Mouse (Mus musculus): ENCODE data around the gene Hist1h2ab. TPM values are rescaled to one million over a fixed set of nuclear protein-coding genes. Genes with fewer than 3 reads are reported as not detected.
A peak's percentile ranks its signal among the peaks of the same experiment; 100 is the strongest.
"Not testable (repeated sequence)": the region's sequence is repeated elsewhere in the genome, so short reads cannot be mapped to it uniquely, and the experiment has no call there.

The Hist1h2ab gene
- 44.4 and 45.3 TPM in 2 replicates for polyA plus RNA-seq (2016; fragmentation: Nextera tagmentation; extraction: Ambion mirVana)

GRCm38 (mm10) chr13:23750839-23751477 is at the start of gene Hist1h2ab:
Gene Hist1h2ab, plus strand, starts transcription at chr13:23751126.
- peak within 1 kb of the TSS; percentile 97 for H3K27ac ChIP-seq (replicated peaks)
- H3K27me3 ChIP-seq (ENCODE audit: low read depth, poor library complexity, severe bottlenecking); H3K9me3 ChIP-seq (replicated peaks); H3K36me3 ChIP-seq: not testable (repeated sequence)
- peak within 1 kb of the TSS; percentile 54 for H3K4me3 ChIP-seq
- 1% methylated on average over 35 of the region's 47 CpGs for WGBS
- H3K4me1 ChIP-seq = peaks cover 29% of the 10 kb centered on the region
- DNase-seq (ENCODE audit: low spot score) = peak; percentile 81

GRCm38 (mm10) chr13:23702220-23702619 is 48.7 kb upstream of the Hist1h2ab start:
- no peaks in the 10 kb centered on the region for H3K9me3 ChIP-seq (replicated peaks)
- DNase-seq (ENCODE audit: low spot score) = no peak

GRCm38 (mm10) chr13:23702801-23703200 is 48.1 kb upstream of the Hist1h2ab start:
- WGBS = 87% methylated on average over 2 of the region's 2 CpGs
- H3K4me3 ChIP-seq; H3K9me3 ChIP-seq (replicated peaks); H3K27me3 ChIP-seq (ENCODE audit: low read depth, poor library complexity, severe bottlenecking); H3K27ac ChIP-seq (replicated peaks); H3K36me3 ChIP-seq; DNase-seq (ENCODE audit: low spot score): not testable (repeated sequence)
- H3K4me1 ChIP-seq = peaks cover 16% of the 10 kb centered on the region

More at GRCm38 (mm10) chr13:23702220-23702619, 48.7 kb upstream of the Hist1h2ab start:
- Histone ChIP-seq H3K27ac (replicated peaks) (no peak overlapping the region), H3K4me1 (peaks cover 21% of the 10 kb centered on the region), H3K36me3 (no peaks in the 10 kb centered on the region), H3K4me3 (no peak overlapping the region), H3K27me3 (ENCODE audit: low read depth, poor library complexity, severe bottlenecking) (no peaks in the 10 kb centered on the region)
- 85% methylated on average over 4 of the region's 4 CpGs for WGBS

DNA sequence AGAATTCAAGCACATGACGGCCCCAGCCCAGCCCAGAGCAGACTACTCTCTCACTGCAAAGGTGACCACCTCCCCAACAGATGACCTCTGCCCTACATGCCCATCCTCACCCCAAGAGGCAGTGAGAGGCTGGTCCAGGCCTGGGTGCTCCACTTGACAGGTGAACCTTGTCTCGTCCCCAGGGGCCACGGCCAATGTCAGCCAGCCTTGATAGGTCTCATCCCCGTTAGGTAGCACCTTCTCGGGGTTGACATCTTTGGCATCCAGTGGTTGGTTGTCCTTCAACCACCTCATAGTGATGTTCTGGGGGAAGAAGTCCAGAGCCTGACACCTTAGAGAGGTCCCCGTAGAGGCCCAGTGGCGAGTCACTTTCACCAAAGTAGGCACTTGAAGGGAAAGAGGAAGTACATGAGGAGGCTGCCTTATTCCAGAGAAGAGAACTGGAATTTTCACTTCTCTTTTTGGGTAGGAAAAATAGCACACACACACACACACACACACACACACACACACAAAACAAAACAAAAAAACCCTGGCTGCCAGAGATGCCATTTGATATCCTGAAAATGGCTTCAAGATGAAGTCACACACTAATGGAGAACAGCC is 45.1 kb upstream of the Hist1h2ab start:
- no peak overlapping the region for H3K4me3 ChIP-seq
- H3K27ac ChIP-seq (replicated peaks) = no peak overlapping the region
- WGBS = 95% methylated on average over 7 of the region's 7 CpGs
- no peaks in the 10 kb centered on the region for H3K9me3 ChIP-seq (replicated peaks)
- peaks cover 15% of the 10 kb centered on the region for H3K27me3 ChIP-seq (ENCODE audit: low read depth, poor library complexity, severe bottlenecking)
- DNase-seq (ENCODE audit: low spot score) = peak; percentile 8
- H3K36me3 ChIP-seq = no peaks in the 10 kb centered on the region
- H3K4me1 ChIP-seq = peaks cover 22% of the 10 kb centered on the region

- H3K36me3 ChIP-seq = no peaks in the 10 kb centered on the region
- no peak overlapping the region for H3K4me3 ChIP-seq
- H3K27ac ChIP-seq (replicated peaks) = no peak overlapping the region
- peaks cover 18% of the 10 kb centered on the region for H3K4me1 ChIP-seq
- peak; percentile 4 for DNase-seq (ENCODE audit: low spot score)
- WGBS = 92% methylated on average over 12 of the region's 12 CpGs
- no peaks in the 10 kb centered on the region for H3K9me3 ChIP-seq (replicated peaks)
- H3K27me3 ChIP-seq (ENCODE audit: low read depth, poor library complexity, severe bottlenecking) = peaks cover 23% of the 10 kb centered on the region
Observed at GRCm38 (mm10) chr13:23706771-23707170, 44.2 kb upstream of the Hist1h2ab start.

DNA sequence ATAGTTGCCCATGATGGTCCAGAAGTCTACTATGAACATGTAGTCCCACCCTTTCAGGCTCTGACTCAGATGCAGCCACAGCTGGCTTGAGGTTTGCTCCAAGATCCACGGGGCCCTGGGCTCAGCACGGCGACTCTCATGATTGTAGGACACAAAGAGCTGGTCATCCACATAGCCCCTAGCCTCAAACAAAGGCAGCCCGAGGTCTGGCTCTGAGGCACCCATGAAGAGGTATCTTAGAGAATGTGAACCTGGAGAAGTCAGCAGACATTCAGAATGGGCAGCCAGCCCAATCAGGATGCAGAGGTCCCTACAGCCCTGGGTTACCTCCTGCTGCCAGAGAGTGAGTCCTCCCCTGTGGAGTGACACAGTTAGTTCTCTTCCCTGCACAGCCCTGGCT is 42.9 kb upstream of the Hist1h2ab start:
- 85% methylated on average over 4 of the region's 4 CpGs for WGBS
- Histone ChIP-seq H3K9me3 (replicated peaks) (no peaks in the 10 kb centered on the region), H3K27me3 (ENCODE audit: low read depth, poor library complexity, severe bottlenecking) (peaks cover 23% of the 10 kb centered on the region), H3K4me1 (peaks cover 18% of the 10 kb centered on the region), H3K4me3 (no peak overlapping the region), H3K27ac (replicated peaks) (no peak overlapping the region), H3K36me3 (no peaks in the 10 kb centered on the region)
- peak; percentile 8 for DNase-seq (ENCODE audit: low spot score)

GRCm38 (mm10) chr13:23708654-23709053 is 42.3 kb upstream of the Hist1h2ab start:
- peaks cover 18% of the 10 kb centered on the region for H3K4me1 ChIP-seq
- no peak for DNase-seq (ENCODE audit: low spot score)
- WGBS = 84% methylated on average over 4 of the region's 4 CpGs
- no peak overlapping the region for H3K4me3 ChIP-seq
- no peak overlapping the region for H3K27ac ChIP-seq (replicated peaks)
- peaks cover 23% of the 10 kb centered on the region for H3K27me3 ChIP-seq (ENCODE audit: low read depth, poor library complexity, severe bottlenecking)
- H3K36me3 ChIP-seq = no peaks in the 10 kb centered on the region
- no peaks in the 10 kb centered on the region for H3K9me3 ChIP-seq (replicated peaks)

- Histone ChIP-seq H3K9me3 (replicated peaks) (no peaks in the 10 kb centered on the region), H3K27ac (replicated peaks) (peak overlapping the region; percentile 43), H3K4me1 (peaks cover 18% of the 10 kb centered on the region), H3K36me3 (no peaks in the 10 kb centered on the region), H3K27me3 (ENCODE audit: low read depth, poor library complexity, severe bottlenecking) (peaks cover 23% of the 10 kb centered on the region), H3K4me3 (peak overlapping the region; percentile 44)
- WGBS = 23% methylated on average over 15 of the region's 15 CpGs
- DNase-seq (ENCODE audit: low spot score) = peak; percentile 26
Observed at GRCm38 (mm10) chr13:23709714-23710373, 41.1 kb upstream of the Hist1h2ab start.

DNA sequence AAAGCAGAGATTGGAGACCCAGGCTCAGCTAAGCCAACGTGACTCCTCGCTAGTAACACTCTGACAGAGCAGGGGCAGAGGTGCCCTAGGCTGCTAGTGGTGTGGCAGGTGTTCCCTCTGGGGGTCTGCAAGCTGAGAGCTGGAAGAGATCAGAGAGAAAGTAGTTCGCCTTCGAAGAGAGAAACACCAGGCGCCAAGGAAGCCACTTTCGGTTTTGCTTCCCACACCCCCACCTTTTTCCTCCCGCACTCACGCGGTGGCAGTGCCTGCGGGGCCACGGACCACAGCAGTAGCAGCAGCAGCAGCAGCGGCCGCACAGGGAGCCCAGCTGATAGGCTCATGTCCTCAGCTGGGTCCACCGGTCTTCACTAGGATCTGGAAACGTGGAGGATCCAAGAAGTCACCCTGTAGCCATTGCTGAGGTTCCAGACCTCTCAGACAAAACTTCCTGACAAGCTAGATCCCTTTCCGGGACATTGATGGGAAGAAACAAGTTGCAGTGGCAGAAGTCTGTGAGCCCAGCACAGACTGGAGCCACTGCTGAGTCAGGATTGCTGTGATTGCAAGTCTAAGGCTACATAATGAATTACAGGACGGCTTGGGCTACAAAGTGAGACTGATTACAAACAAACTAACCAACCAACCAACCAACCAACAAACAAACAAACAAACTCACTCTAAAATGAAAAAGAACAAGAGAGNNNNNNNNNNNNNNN is 40.4 kb upstream of the Hist1h2ab start, which contains the start of gene Hfe:
Hfe (minus strand) TSS at position 481 of the 716 bp plus-strand sequence.
- Histone ChIP-seq H3K4me1 (peaks cover 23% of the 10 kb centered on the region), H3K9me3 (replicated peaks) (no peaks in the 10 kb centered on the region), H3K27ac (replicated peaks) (peak within 1 kb of the TSS; percentile 43), H3K4me3 (peak within 1 kb of the TSS; percentile 44), H3K36me3 (no peaks in the 10 kb centered on the region), H3K27me3 (ENCODE audit: low read depth, poor library complexity, severe bottlenecking) (peaks cover 23% of the 10 kb centered on the region)
- 5% methylated on average over 17 of the region's 17 CpGs for WGBS
- DNase-seq (ENCODE audit: low spot score) = peak; percentile 52

- 88% methylated on average over 5 of the region's 5 CpGs for WGBS
- Histone ChIP-seq H3K36me3 (no peaks in the 10 kb centered on the region), H3K27ac (replicated peaks) (no peak overlapping the region), H3K4me3 (no peak overlapping the region), H3K9me3 (replicated peaks) (peaks cover 9% of the 10 kb centered on the region; the same call in 1 of the 2 replicates), H3K27me3 (ENCODE audit: low read depth, poor library complexity, severe bottlenecking) (peaks cover 4% of the 10 kb centered on the region; the same call in 1 of the 2 replicates), H3K4me1 (peaks cover 4% of the 10 kb centered on the region; the same call in 1 of the 2 replicates)
- DNase-seq (ENCODE audit: low spot score) = no peak
Observed at GRCm38 (mm10) chr13:23716261-23717042, 34.5 kb upstream of the Hist1h2ab start.

- Histone ChIP-seq H3K36me3 (no peaks in the 10 kb centered on the region), H3K4me1 (peaks cover 4% of the 10 kb centered on the region; the same call in 1 of the 2 replicates), H3K27ac (replicated peaks) (0 out of 2 replicates have a peak overlapping the region, but pooled peaks have one; percentile 17), H3K4me3 (no peak overlapping the region), H3K27me3 (ENCODE audit: low read depth, poor library complexity, severe bottlenecking) (no peaks in the 10 kb centered on the region), H3K9me3 (replicated peaks) (peaks cover 9% of the 10 kb centered on the region; the same call in 1 of the 2 replicates)
- DNase-seq (ENCODE audit: low spot score) = peak; percentile 8
- WGBS = 58% methylated on average over 11 of the region's 11 CpGs
Observed at GRCm38 (mm10) chr13:23717176-23717575, 33.8 kb upstream of the Hist1h2ab start.
